Mouse (Mus musculus): Measurements from ENCODE around the gene Eml2. TPM values are rescaled to one million over a fixed set of nuclear protein-coding genes. Genes with fewer than 3 reads are reported as not detected.

Gene Eml2
- polyA plus RNA-seq, 1 experiment: 17.2 TPM

- no peaks in the 10 kb centered on the region for H3K36me3 ChIP-seq (ENCODE audit: control insufficient read depth, insufficient read depth, low read length)
- H3K4me3 ChIP-seq (ENCODE audit: low read depth, low read length): no peak overlapping the region
- H3K27ac ChIP-seq (ENCODE audit: insufficient read depth, low read depth, low read length): no peak overlapping the region
- H3K27me3 ChIP-seq (ENCODE audit: control insufficient read depth, insufficient read depth, low read length): no peaks in the 10 kb centered on the region; the same call in 1 of the 2 replicates
- no peaks in the 10 kb centered on the region; the same call in none of the 2 replicates for H3K4me1 ChIP-seq (ENCODE audit: control insufficient read depth, insufficient read depth, insufficient read length, low read length)
- 63% methylated on average over 10 of the region's 10 CpGs for WGBS
- TF ChIP-seq POLR2A (IDR thresholded peaks at IDR 0.05; ENCODE audit: low read depth, low read length) (no peak), CTCF (IDR thresholded peaks at IDR 0.05; ENCODE audit: extremely low read depth, insufficient read length, insufficient replicate concordance, low read depth, low read length) (no peak)
Measured at GRCm38 (mm10) chr7:19169506-19169905, 6.7 kb upstream of the Eml2 start.

- TF ChIP-seq POLR2A (IDR thresholded peaks at IDR 0.05; ENCODE audit: low read depth, low read length) (no peak), CTCF (IDR thresholded peaks at IDR 0.05; ENCODE audit: extremely low read depth, insufficient read length, insufficient replicate concordance, low read depth, low read length) (no peak)
- WGBS: 54% methylated on average over 8 of the region's 8 CpGs
- Histone ChIP-seq H3K27me3 (ENCODE audit: control insufficient read depth, insufficient read depth, low read length) (no peaks in the 10 kb centered on the region; the same call in 1 of the 2 replicates), H3K36me3 (ENCODE audit: control insufficient read depth, insufficient read depth, low read length) (no peaks in the 10 kb centered on the region), H3K4me1 (ENCODE audit: control insufficient read depth, insufficient read depth, insufficient read length, low read length) (no peaks in the 10 kb centered on the region; the same call in none of the 2 replicates), H3K4me3 (ENCODE audit: low read depth, low read length) (no peak overlapping the region), H3K27ac (ENCODE audit: insufficient read depth, low read depth, low read length) (no peak overlapping the region)
Measured at GRCm38 (mm10) chr7:19170142-19170541, 6.1 kb upstream of the Eml2 start.

GRCm38 (mm10) chr7:19171831-19172230, 4.4 kb upstream of the Eml2 start:
- WGBS: 57% methylated on average over 8 of the region's 8 CpGs
- Histone ChIP-seq H3K4me1 (ENCODE audit: control insufficient read depth, insufficient read depth, insufficient read length, low read length) (no peaks in the 10 kb centered on the region; the same call in none of the 2 replicates), H3K27ac (ENCODE audit: insufficient read depth, low read depth, low read length) (no peak overlapping the region), H3K36me3 (ENCODE audit: control insufficient read depth, insufficient read depth, low read length) (no peaks in the 10 kb centered on the region), H3K27me3 (ENCODE audit: control insufficient read depth, insufficient read depth, low read length) (peaks cover 8% of the 10 kb centered on the region; the same call in 1 of the 2 replicates), H3K4me3 (ENCODE audit: low read depth, low read length) (no peak overlapping the region)
- TF ChIP-seq POLR2A (IDR thresholded peaks at IDR 0.05; ENCODE audit: low read depth, low read length): no peak
- no peak for TF ChIP-seq CTCF (IDR thresholded peaks at IDR 0.05; ENCODE audit: extremely low read depth, insufficient read length, insufficient replicate concordance, low read depth, low read length)

- 3% methylated on average over 17 of the region's 17 CpGs for WGBS
- no peaks in the 10 kb centered on the region; the same call in none of the 2 replicates for H3K4me1 ChIP-seq (ENCODE audit: control insufficient read depth, insufficient read depth, insufficient read length, low read length)
- peak overlapping the region; percentile 42 for H3K4me3 ChIP-seq (ENCODE audit: low read depth, low read length)
- TF ChIP-seq CTCF (IDR thresholded peaks at IDR 0.05; ENCODE audit: extremely low read depth, insufficient read length, insufficient replicate concordance, low read depth, low read length) (peak; percentile 63; the same call in 1 of the 2 replicates), POLR2A (IDR thresholded peaks at IDR 0.05; ENCODE audit: low read depth, low read length) (no peak)
- no peak overlapping the region for H3K27ac ChIP-seq (ENCODE audit: insufficient read depth, low read depth, low read length)
- peaks cover 13% of the 10 kb centered on the region; the same call in 1 of the 2 replicates for H3K27me3 ChIP-seq (ENCODE audit: control insufficient read depth, insufficient read depth, low read length)
- no peaks in the 10 kb centered on the region for H3K36me3 ChIP-seq (ENCODE audit: control insufficient read depth, insufficient read depth, low read length)
Measured at GRCm38 (mm10) chr7:19172874-19173273, 3.3 kb upstream of the Eml2 start.

GRCm38 (mm10) chr7:19176516-19176947, 311 bp downstream of the Eml2 start:
- H3K27me3 ChIP-seq (ENCODE audit: control insufficient read depth, insufficient read depth, low read length): peaks cover 15% of the 10 kb centered on the region; the same call in 1 of the 2 replicates

GRCm38 (mm10) chr7:19177216-19177615, 995 bp downstream of the Eml2 start:
- WGBS: 79% methylated on average over 7 of the region's 7 CpGs
- H3K27ac ChIP-seq (ENCODE audit: insufficient read depth, low read depth, low read length): no peak overlapping the region
- H3K36me3 ChIP-seq (ENCODE audit: control insufficient read depth, insufficient read depth, low read length): no peaks in the 10 kb centered on the region
- TF ChIP-seq CTCF (IDR thresholded peaks at IDR 0.05; ENCODE audit: extremely low read depth, insufficient read length, insufficient replicate concordance, low read depth, low read length) (no peak), POLR2A (IDR thresholded peaks at IDR 0.05; ENCODE audit: low read depth, low read length) (no peak)
- no peak overlapping the region for H3K4me3 ChIP-seq (ENCODE audit: low read depth, low read length)
- peaks cover 15% of the 10 kb centered on the region; the same call in 1 of the 2 replicates for H3K27me3 ChIP-seq (ENCODE audit: control insufficient read depth, insufficient read depth, low read length)
- peaks cover 10% of the 10 kb centered on the region for H3K4me1 ChIP-seq (ENCODE audit: control insufficient read depth, insufficient read depth, insufficient read length, low read length)

More at GRCm38 (mm10) chr7:19176516-19176947, 311 bp downstream of the Eml2 start:
- Histone ChIP-seq H3K27ac (ENCODE audit: insufficient read depth, low read depth, low read length) (no peak overlapping the region), H3K4me1 (ENCODE audit: control insufficient read depth, insufficient read depth, insufficient read length, low read length) (peaks cover 6% of the 10 kb centered on the region), H3K36me3 (ENCODE audit: control insufficient read depth, insufficient read depth, low read length) (no peaks in the 10 kb centered on the region), H3K4me3 (ENCODE audit: low read depth, low read length) (no peak overlapping the region)
- WGBS: 12% methylated on average over 19 of the region's 21 CpGs
- no peak for TF ChIP-seq CTCF (IDR thresholded peaks at IDR 0.05; ENCODE audit: extremely low read depth, insufficient read length, insufficient replicate concordance, low read depth, low read length)
- no peak for TF ChIP-seq POLR2A (IDR thresholded peaks at IDR 0.05; ENCODE audit: low read depth, low read length)

- Histone ChIP-seq H3K4me1 (ENCODE audit: control insufficient read depth, insufficient read depth, insufficient read length, low read length) (peaks cover 11% of the 10 kb centered on the region), H3K27ac (ENCODE audit: insufficient read depth, low read depth, low read length) (no peak overlapping the region), H3K36me3 (ENCODE audit: control insufficient read depth, insufficient read depth, low read length) (no peaks in the 10 kb centered on the region), H3K4me3 (ENCODE audit: low read depth, low read length) (no peak overlapping the region), H3K27me3 (ENCODE audit: control insufficient read depth, insufficient read depth, low read length) (peaks cover 15% of the 10 kb centered on the region; the same call in 1 of the 2 replicates)
- no peak for TF ChIP-seq CTCF (IDR thresholded peaks at IDR 0.05; ENCODE audit: extremely low read depth, insufficient read length, insufficient replicate concordance, low read depth, low read length)
- TF ChIP-seq POLR2A (IDR thresholded peaks at IDR 0.05; ENCODE audit: low read depth, low read length): no peak
- WGBS: 21% methylated on average over 18 of the region's 18 CpGs
Measured at GRCm38 (mm10) chr7:19178035-19178434, 1.8 kb downstream of the Eml2 start.
